Mouse (Mus musculus) olfactory bulb, adult 2 months (tissue): Measurements from ENCODE around the gene Cops9.

Experiments
- CTCF ChIP-seq: fragments of 200-500 bp; IDR thresholded peaks from 2 replicates; pipeline ENCODE4 v1.5.1; 2012; ENCODE audit warnings: low read depth, mild to moderate bottlenecking, low read length, moderate library complexity; ENCODE audit not compliant: insufficient read depth
- POLR2A ChIP-seq: fragments of 200-500 bp; IDR thresholded peaks from 2 replicates; pipeline ENCODE4 v1.6.1; 2012; ENCODE audit warnings: mild to moderate bottlenecking, low read depth, low read length, moderate library complexity; ENCODE audit not compliant: insufficient read depth

DNA sequence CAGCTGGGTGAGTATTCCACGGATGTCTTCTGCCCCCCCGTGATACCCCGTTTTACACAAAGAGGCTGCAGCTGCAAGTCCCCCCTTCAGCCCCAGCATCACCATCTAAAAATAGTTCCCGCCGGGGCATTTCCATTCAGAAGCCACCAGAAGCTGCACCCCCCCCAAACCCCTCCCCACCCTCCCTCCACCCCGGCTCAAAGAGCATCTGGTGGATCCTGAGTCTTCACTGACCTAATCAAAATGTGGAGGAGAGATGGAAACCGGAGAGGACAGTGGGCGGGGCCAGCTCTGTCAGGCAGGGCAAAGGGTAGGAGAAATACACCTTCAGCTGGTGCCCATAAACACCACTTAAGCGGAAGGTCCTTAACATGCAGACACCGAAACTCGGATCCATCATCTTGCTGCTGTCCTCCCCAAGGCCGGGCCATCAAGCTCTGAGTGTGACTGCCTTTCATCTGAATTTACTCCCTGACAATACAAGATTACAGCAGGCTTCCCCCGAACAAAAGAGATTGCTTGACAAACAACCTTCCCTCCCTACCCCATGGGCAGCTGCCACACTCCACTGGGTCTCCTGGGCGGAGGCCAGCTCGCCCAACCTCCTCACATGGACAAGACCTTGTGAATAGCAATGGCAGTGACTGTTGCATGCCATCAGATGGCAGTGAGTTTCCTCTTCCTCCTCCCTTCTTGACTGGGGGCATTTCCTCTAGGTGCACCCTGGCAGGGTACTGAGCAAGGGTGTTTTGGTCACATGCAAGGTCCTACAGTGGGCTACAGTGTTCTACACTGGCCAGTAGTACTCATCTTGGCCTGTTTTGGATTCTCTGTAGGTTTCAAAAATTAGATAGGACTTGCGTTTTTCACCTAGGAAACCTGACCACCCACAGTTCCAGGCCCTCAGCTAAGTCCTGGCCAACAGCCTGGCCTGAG, 39.2 kb upstream of the Cops9 start:
- no peak for TF ChIP-seq POLR2A
- no peak for TF ChIP-seq CTCF
